Mouse (Mus musculus) MEL (cell line): ENCODE measurements around the gene Ipo5. TPM values are rescaled to one million over a fixed set of nuclear protein-coding genes. Genes with fewer than 3 reads are reported as not detected.

Experiments used
- DNase-seq: peaks from one replicate; pipeline ENCODE4 v3.0.0; 2011; ENCODE audit warnings: low read depth, low spot score
- H3K27ac ChIP-seq: 2 replicates; pipeline ENCODE4 v1.5.1; 2012; ENCODE audit warnings: low read depth, mild to moderate bottlenecking, control low read depth, low read length, moderate library complexity; ENCODE audit not compliant: control insufficient read depth
- H3K27me3 ChIP-seq, 2 experiments: fragments of 150-350 bp in 1 of 2; sonication (generic) in 1 of 2; 2 replicates each; pipeline ENCODE4 v1.6.1; 2012; ENCODE audit warnings: low read length in 2 of 2, mild to moderate bottlenecking in 2 of 2, improper control_type of control experiment in 1 of 2, moderate library complexity in 1 of 2; ENCODE audit not compliant: insufficient read depth in 2 of 2, control insufficient read depth in 1 of 2
- H3K36me3 ChIP-seq, 2 experiments: 2 replicates each; pipeline ENCODE4 v1.6.1; 2012 to 2014; ENCODE audit warnings: low read length in 2 of 2, improper control_type of control experiment in 1 of 2, inconsistent platforms in 1 of 2, mild to moderate bottlenecking in 1 of 2; ENCODE audit not compliant: insufficient read depth in 2 of 2, control insufficient read depth in 1 of 2
- H3K4me1 ChIP-seq, 2 experiments: fragments of 150-350 bp in 1 of 2; sonication (generic) in 1 of 2; 2 replicates each; pipeline ENCODE4 v1.6.1; 2012; ENCODE audit warnings: low read length in 2 of 2, improper control_type of control experiment in 1 of 2, mild to moderate bottlenecking in 1 of 2; ENCODE audit not compliant: insufficient read depth in 2 of 2, control insufficient read depth in 1 of 2
- H3K4me3 ChIP-seq, 2 experiments: fragments of 150-350 bp in 1 of 2; sonication (generic) in 1 of 2; 2 replicates each; pipeline ENCODE4 v1.5.1; 2012; ENCODE audit warnings: low read depth in 2 of 2, low read length in 2 of 2, mild to moderate bottlenecking in 2 of 2, moderate library complexity in 2 of 2, control low read depth in 1 of 2, improper control_type of control experiment in 1 of 2; ENCODE audit not compliant: control insufficient read depth in 1 of 2, insufficient read depth in 1 of 2
- H3K79me2 ChIP-seq: 2 replicates; pipeline ENCODE4 v1.6.1; 2012; ENCODE audit warnings: mild to moderate bottlenecking, low read length, moderate library complexity; ENCODE audit not compliant: control insufficient read depth, poor library complexity, insufficient read depth
- H3K9ac ChIP-seq: 2 replicates; pipeline ENCODE4 v1.6.1; 2012; ENCODE audit warnings: low read depth, mild to moderate bottlenecking, control low read depth, low read length, moderate library complexity; ENCODE audit not compliant: control insufficient read depth, poor library complexity, severe bottlenecking
- H3K9me3 ChIP-seq: fragments of 150-350 bp; sonication (generic); replicated peaks from 2 replicates; pipeline ENCODE4 v1.6.1; 2012; ENCODE audit warnings: mild to moderate bottlenecking, low read length, improper control_type of control experiment, moderate library complexity; ENCODE audit not compliant: insufficient read depth
- BHLHE40 ChIP-seq: IDR thresholded peaks from 2 replicates; pipeline ENCODE4 v1.6.1; 2012; ENCODE audit warnings: low read depth, mild to moderate bottlenecking, inconsistent platforms, low read length, improper control_type of control experiment, borderline replicate concordance
- CHD1 ChIP-seq: IDR thresholded peaks from 2 replicates; pipeline ENCODE4 v1.6.1; 2012; ENCODE audit warnings: low read depth, mild to moderate bottlenecking, inconsistent platforms, low read length, improper control_type of control experiment
- CHD2 ChIP-seq: IDR thresholded peaks from 2 replicates; pipeline ENCODE4 v1.6.1; 2011; ENCODE audit warnings: low read length, improper control_type of control experiment
- CTCF ChIP-seq, 3 experiments: IDR thresholded peaks in 2 of 3; conservative IDR thresholded peaks in 1 of 3; 2 replicates each; pipeline ENCODE4 v1.5.1; 2011 to 2012; ENCODE audit warnings: low read length in 3 of 3, low read depth in 2 of 3, mild to moderate bottlenecking in 2 of 3, improper control_type of control experiment in 1 of 3, inconsistent platforms in 1 of 3, mixed read lengths in 1 of 3, moderate library complexity in 1 of 3; ENCODE audit not compliant: control insufficient read depth in 1 of 3, insufficient read depth in 1 of 3, poor library complexity in 1 of 3, severe bottlenecking in 1 of 3
- ELF1 ChIP-seq: IDR thresholded peaks from 2 replicates; pipeline ENCODE4 v1.6.1; 2014; ENCODE audit warnings: low read depth, mild to moderate bottlenecking, inconsistent platforms, low read length, improper control_type of control experiment, moderate library complexity
- EP300 ChIP-seq, 2 experiments: IDR thresholded peaks; 2 replicates each; pipeline ENCODE4 v1.6.1; 2011; ENCODE audit warnings: improper control_type of control experiment in 2 of 2, low read length in 2 of 2, low read depth in 1 of 2, mild to moderate bottlenecking in 1 of 2
- ETS1 ChIP-seq: IDR thresholded peaks from 2 replicates; pipeline ENCODE4 v1.6.1; 2012; ENCODE audit warnings: low read depth, mild to moderate bottlenecking, inconsistent platforms, low read length, improper control_type of control experiment, moderate library complexity
- HCFC1 ChIP-seq: IDR thresholded peaks from 2 replicates; pipeline ENCODE4 v1.6.1; 2012; ENCODE audit warnings: low read depth, mild to moderate bottlenecking, inconsistent platforms, low read length, improper control_type of control experiment, moderate library complexity
- JUND ChIP-seq: IDR thresholded peaks from 2 replicates; pipeline ENCODE4 v1.6.1; 2011; ENCODE audit warnings: low read depth, mild to moderate bottlenecking, improper control_type of control experiment, low read length
- KAT2A ChIP-seq: conservative IDR thresholded peaks from 2 replicates; pipeline ENCODE4 v1.6.1; 2012; ENCODE audit warnings: low read depth, low read length, improper control_type of control experiment, inconsistent platforms
- MAZ ChIP-seq: IDR thresholded peaks from 2 replicates; pipeline ENCODE4 v1.6.1; 2012; ENCODE audit warnings: low read depth, mild to moderate bottlenecking, inconsistent platforms, low read length, improper control_type of control experiment
- MEF2A ChIP-seq: IDR thresholded peaks from 2 replicates; pipeline ENCODE4 v1.6.1; 2014; ENCODE audit warnings: low read depth, mild to moderate bottlenecking, inconsistent platforms, low read length, improper control_type of control experiment; ENCODE audit not compliant: poor library complexity, insufficient replicate concordance, severe bottlenecking; ENCODE audit errors: extremely low read depth
- MXI1 ChIP-seq: IDR thresholded peaks from 2 replicates; pipeline ENCODE4 v1.6.1; 2011; ENCODE audit warnings: mild to moderate bottlenecking, low read depth, low read length, improper control_type of control experiment
- MYB ChIP-seq: IDR thresholded peaks from 2 replicates; pipeline ENCODE4 v1.6.1; 2011; ENCODE audit warnings: mild to moderate bottlenecking, low read depth, low read length, improper control_type of control experiment
- MYC ChIP-seq: IDR thresholded peaks from 2 replicates; pipeline ENCODE4 v1.6.1; 2011; ENCODE audit warnings: low read depth, mild to moderate bottlenecking, low read length, improper control_type of control experiment, moderate library complexity
- NELFE ChIP-seq: IDR thresholded peaks from 2 replicates; pipeline ENCODE4 v1.6.1; 2011; ENCODE audit warnings: low read depth, low read length, improper control_type of control experiment
- POLR2A ChIP-seq, 2 experiments: IDR thresholded peaks; 2 replicates each; pipeline ENCODE4 v1.6.1; 2011 to 2012; ENCODE audit warnings: low read length in 2 of 2, mild to moderate bottlenecking in 2 of 2, control low read depth in 1 of 2, improper control_type of control experiment in 1 of 2, low read depth in 1 of 2, moderate library complexity in 1 of 2; ENCODE audit not compliant: control insufficient read depth in 1 of 2, insufficient read depth in 1 of 2, poor library complexity in 1 of 2
- POLR2AphosphoS2 ChIP-seq: IDR thresholded peaks from 2 replicates; pipeline ENCODE4 v1.6.1; 2011; ENCODE audit warnings: low read length, improper control_type of control experiment
- POLR2AphosphoS5 ChIP-seq: IDR thresholded peaks from 2 replicates; pipeline ENCODE4 v1.6.1; 2012; ENCODE audit warnings: low read depth, borderline replicate concordance, mild to moderate bottlenecking, inconsistent platforms, low read length, moderate library complexity, mixed read lengths
- SIN3A ChIP-seq: IDR thresholded peaks from 2 replicates; pipeline ENCODE4 v1.6.1; 2012; ENCODE audit warnings: low read length, improper control_type of control experiment, inconsistent platforms
- SMC3 ChIP-seq: IDR thresholded peaks from 2 replicates; pipeline ENCODE4 v1.6.1; 2011; ENCODE audit warnings: low read depth, low read length, improper control_type of control experiment
- TAL1 ChIP-seq: IDR thresholded peaks from 2 replicates; pipeline ENCODE4 v1.6.1; 2012; ENCODE audit warnings: mild to moderate bottlenecking, inconsistent platforms, low read length, moderate library complexity, mixed read lengths
- TBP ChIP-seq: IDR thresholded peaks from 2 replicates; pipeline ENCODE4 v1.8.0; 2011; ENCODE audit warnings: low read depth, low read length, improper control_type of control experiment
- TCF12 ChIP-seq: IDR thresholded peaks from 2 replicates; pipeline ENCODE4 v1.6.1; 2014; ENCODE audit warnings: low read depth, mild to moderate bottlenecking, inconsistent platforms, low read length, improper control_type of control experiment, moderate library complexity
- ZKSCAN1 ChIP-seq: IDR thresholded peaks from 2 replicates; pipeline ENCODE4 v1.6.1; 2012; ENCODE audit warnings: low read depth, mild to moderate bottlenecking, inconsistent platforms, low read length, improper control_type of control experiment, moderate library complexity
- ZMIZ1 ChIP-seq: IDR thresholded peaks from 2 replicates; pipeline ENCODE4 v1.6.1; 2012; ENCODE audit warnings: low read depth, mild to moderate bottlenecking, inconsistent platforms, low read length, improper control_type of control experiment, moderate library complexity
- ZNF384 ChIP-seq: IDR thresholded peaks from 2 replicates; pipeline ENCODE4 v1.6.1; 2012; ENCODE audit warnings: low read depth, mild to moderate bottlenecking, inconsistent platforms, low read length, improper control_type of control experiment
- polyA plus RNA-seq, 2 experiments: library from polyadenylated mRNA; stranded (reverse) in 1 of 2; unstranded in 1 of 2; fragments of >175 nt in 1 of 2; fragments of >200 nt in 1 of 2; gene quantifications; 2 replicates each; pipeline versions ENCODE4 v1.2.1 to v1.2.4; 2012; ENCODE audit warnings: low replicate concordance in 2 of 2, low read depth in 1 of 2; ENCODE audit not compliant: insufficient read length in 2 of 2, insufficient read depth in 1 of 2, missing spikeins in 1 of 2
- total RNA-seq: library from RNA; depleted of rRNA; stranded (reverse); fragments of 300-350 nt; gene quantifications from 2 replicates; pipeline ENCODE4 v1.2.3, GENCODE M21; 2012

The Ipo5 gene
- total and polyA plus RNA-seq, 3 experiments: 32.1 to 193 (median 157) TPM

- no peaks in the 10 kb centered on the region; a peak in 1 of 4 replicates for H3K27me3 ChIP-seq
- H3K27ac ChIP-seq: no peak overlapping the region
- TF ChIP-seq ZKSCAN1 (no peak), POLR2A (IDR thresholded peaks at IDR 0.05; ENCODE audit: control insufficient read depth in 1 of 2, insufficient read depth in 1 of 2, low read depth in 1 of 2, low read length in 2 of 2, poor library complexity in 1 of 2) (no peak), EP300 (IDR thresholded peaks at IDR 0.05; ENCODE audit: low read depth in 1 of 2, low read length in 2 of 2) (no peak), ZNF384 (no peak), MYC (no peak), TAL1 (no peak), POLR2AphosphoS2 (no peak), SMC3 (no peak), MXI1 (no peak), KAT2A (no peak), POLR2AphosphoS5 (no peak), MAZ (no peak), CHD1 (no peak), ELF1 (no peak), MYB (no peak), JUND (no peak), BHLHE40 (no peak), TCF12 (no peak)
- TF ChIP-seq, all 39 proteins: peak for 0
- Histone ChIP-seq H3K9me3 (no peaks in the 10 kb centered on the region), H3K36me3 (no peaks in the 10 kb centered on the region), H3K9ac (no peak overlapping the region), H3K79me2 (no peaks in the 10 kb centered on the region), H3K4me3 (no peak overlapping the region), H3K4me1 (no peaks in the 10 kb centered on the region)
- DNase-seq: no peak
Observed at GRCm38 (mm10) chr14:120892369-120892768, 18.7 kb upstream of the Ipo5 start.

DNA sequence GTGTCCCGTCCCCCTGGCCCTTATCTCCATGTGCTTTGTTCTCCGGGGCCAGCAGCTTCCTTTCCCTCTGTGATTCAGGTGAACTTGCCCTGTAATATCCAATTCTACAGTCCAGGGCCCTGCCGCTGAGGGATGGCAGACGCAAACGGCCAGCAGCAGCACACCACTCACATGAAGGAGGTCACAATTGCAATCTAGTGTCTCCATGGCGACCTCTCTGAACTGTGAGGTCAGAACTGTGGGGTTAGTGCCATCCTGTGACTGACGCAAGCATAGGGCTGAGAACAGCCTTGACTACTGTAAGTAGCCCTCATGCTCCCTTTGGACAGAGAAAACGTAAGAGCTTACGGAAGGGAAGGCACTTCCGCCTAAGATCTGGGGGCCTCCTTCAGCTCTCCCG lies 14.4 kb upstream of the Ipo5 start:
- H3K9me3 ChIP-seq: no peaks in the 10 kb centered on the region
- no peak overlapping the region for H3K27ac ChIP-seq
- no peak overlapping the region for H3K4me3 ChIP-seq
- H3K9ac ChIP-seq: no peak overlapping the region
- no peaks in the 10 kb centered on the region for H3K27me3 ChIP-seq
- DNase-seq: no peak
- H3K4me1 ChIP-seq: no peaks in the 10 kb centered on the region
- H3K79me2 ChIP-seq: no peaks in the 10 kb centered on the region
- no peaks in the 10 kb centered on the region for H3K36me3 ChIP-seq
- no peak for TF ChIP-seq POLR2AphosphoS5
- no peak for TF ChIP-seq HCFC1
- no peak for TF ChIP-seq NELFE
- no peak for TF ChIP-seq BHLHE40
- TF ChIP-seq CHD2: no peak
- TF ChIP-seq MEF2A: no peak
- TF ChIP-seq ZMIZ1: no peak
- TF ChIP-seq TBP: no peak
- TF ChIP-seq SIN3A: no peak
- TF ChIP-seq POLR2A (IDR thresholded peaks at IDR 0.05; ENCODE audit: control insufficient read depth in 1 of 2, insufficient read depth in 1 of 2, low read depth in 1 of 2, low read length in 2 of 2, poor library complexity in 1 of 2): no peak
- no peak for TF ChIP-seq ETS1
- no peak for TF ChIP-seq CTCF (IDR thresholded peaks at IDR 0.05 in 2 of 3, conservative IDR thresholded peaks at IDR 0.05 in 1 of 3; ENCODE audit: control insufficient read depth in 1 of 3, insufficient read depth in 1 of 3, low read depth in 2 of 3, low read length in 3 of 3, poor library complexity in 1 of 3, severe bottlenecking in 1 of 3)
- TF ChIP-seq SMC3: no peak
